Mouse (Mus musculus) central nervous system, embryonic 11.5 days (tissue): ENCODE measurements around the gene Klhl29. TPM values are rescaled to one million over a fixed set of nuclear protein-coding genes. Genes with fewer than 3 reads are reported as not detected.

Source experiments
- polyA plus RNA-seq: library from polyadenylated mRNA; depleted of rRNA; stranded (reverse); fragments of >200 nt; gene quantifications from 2 replicates; pipeline ENCODE4 v1.2.3, GENCODE M21; 2012; rRNA removed

Klhl29 gene
- 7.7 and 10.9 TPM in 2 replicates for polyA plus RNA-seq

DNA sequence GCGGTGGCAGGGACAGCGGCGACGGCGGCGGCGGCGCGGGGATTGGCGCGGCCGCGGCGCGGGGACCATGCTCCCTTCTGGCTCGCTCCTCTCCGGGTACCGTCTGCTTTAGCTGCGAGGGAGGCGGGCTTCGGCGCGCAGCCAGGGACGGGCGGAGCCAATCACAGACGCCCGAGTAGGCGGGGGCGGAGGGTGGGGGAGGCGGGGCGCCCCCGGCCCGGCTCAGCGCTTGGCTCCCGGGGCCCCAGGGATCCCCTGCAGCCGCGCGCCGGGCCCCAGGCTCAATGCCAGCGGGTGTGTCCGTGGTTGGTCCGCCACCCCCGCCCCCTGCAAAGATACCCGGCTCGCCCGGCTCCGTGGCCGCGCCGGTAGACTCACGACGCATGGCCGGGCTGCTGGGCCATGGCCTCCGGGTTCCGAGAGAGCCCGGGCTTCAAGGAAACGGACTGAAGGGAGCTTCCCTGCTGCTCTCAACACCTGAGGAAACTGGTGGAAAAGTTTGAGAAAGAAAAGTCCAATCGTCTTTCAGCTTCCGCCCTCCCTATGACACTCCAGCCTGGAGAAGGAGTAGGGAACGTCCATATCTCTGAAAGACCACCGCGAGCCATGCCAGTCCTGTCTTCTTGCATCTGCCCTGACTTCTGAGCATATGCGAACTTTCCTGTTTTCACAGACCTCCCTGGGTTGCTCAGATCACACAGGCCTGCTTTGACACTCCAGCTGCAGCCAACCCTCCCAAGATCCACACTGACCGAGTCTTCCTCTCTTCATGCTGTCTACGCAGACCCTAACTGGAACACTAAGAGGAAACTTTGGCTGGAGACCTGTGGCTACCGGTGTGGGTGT, at the start of gene Klhl29:
Klhl29 (minus strand) TSS at position 67 of the 846 bp plus-strand sequence.

